Mouse (Mus musculus) thymus, postnatal 4 days (tissue): ENCODE measurements at regions not wholly inside any gene's neighbourhood (a gene's known extent, or its start where the extent isn't known, plus 50 kb on each side); places are given as distances from the start of the nearest gene placed in this dataset.

Source experiments
- DNase-seq: peaks from one replicate; pipeline ENCODE4 v3.0.0; 2021

DNA sequence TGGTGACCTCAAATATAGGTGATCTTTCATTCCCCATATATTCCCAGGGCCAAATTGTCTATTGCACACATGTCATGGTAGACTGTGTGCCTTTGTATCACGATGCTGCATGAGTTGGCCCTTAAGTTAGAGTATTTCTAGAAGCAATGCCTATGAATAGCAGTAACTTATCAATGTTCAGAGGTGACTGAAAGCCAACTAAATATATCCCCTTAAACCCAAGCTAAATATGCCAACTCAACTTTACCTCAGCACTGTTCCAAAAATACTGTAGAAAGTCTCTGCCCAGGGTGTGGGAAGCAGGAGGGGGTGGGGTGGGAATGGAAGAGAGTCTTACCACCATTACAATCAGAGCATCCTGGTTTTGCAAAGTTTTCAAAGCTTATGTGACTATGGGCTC is 144.6 kb upstream of the Serp2 start:
- no peak for DNase-seq

DNA sequence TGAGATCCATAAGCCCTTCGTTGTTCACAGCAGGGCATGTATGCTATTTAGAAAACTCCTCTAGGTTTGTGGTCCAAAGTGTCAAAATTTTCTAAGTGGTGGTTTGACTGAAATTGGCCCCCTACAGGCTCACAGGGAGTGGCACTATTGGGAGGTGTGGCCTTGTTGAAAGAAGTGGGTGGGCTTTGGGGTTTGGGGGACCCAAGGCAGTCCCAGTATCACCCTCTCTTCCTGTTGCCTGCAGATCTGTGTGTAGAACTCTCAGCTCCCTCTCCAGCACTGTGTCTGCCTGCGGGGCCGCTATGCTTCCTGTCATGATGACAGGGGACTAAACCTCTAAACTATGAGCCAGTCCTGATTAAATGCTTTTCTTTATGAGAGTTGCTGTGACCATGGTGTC is 144.1 kb upstream of the Serp2 start:
- peak; percentile 73 for DNase-seq

DNA sequence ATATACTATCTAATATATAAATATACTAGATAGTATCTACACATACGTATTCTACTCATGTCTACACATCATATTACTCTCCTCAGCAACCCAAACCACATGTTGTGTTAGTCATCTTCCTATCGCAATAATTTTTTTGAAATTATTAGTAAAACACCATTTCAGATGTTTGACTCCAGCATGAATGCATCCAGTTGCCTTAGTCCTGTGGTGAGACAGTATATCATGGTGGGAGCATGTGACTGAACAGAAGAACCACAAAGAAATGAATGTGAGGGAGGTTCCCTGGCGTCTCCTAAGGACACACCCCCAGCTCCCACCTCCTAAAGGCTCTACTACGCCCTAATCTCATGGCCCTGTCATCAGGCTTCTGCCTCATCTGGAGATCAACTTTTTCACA is 143.5 kb upstream of the Serp2 start:
- DNase-seq: no peak

DNA sequence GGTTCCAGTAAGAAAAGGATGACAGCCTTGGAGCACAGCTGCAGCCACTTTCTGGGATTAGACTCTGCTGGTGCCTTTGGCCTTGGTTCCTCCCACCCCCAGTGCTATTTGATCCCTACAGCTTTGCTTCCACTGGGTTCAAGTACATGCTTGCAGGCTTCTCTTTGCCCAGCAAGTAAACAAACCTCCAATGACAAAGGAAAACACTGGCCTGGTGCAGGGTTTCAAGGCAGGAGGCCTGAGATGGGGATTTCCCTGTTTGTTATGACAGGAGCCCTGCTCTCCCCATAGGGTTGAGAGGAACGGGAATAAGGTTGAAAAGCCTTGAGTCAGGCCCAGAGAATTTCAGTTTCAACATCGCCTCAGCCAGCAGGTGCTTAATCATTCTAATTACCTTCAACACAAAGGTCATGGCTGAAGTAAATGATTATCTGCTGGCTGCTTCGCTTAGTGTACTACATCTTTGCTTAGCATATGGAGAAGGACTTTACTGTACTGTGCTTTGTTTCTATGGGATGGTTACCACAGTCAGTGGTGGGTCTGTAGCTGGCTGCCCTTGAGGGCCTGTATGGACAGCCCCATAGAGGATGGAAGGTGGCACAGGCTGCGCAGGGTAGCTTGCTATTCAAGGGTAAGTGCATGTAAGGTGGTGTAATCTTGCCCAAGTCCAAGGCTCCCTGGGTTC is 142.2 kb upstream of the Serp2 start:
- DNase-seq: no peak

DNA sequence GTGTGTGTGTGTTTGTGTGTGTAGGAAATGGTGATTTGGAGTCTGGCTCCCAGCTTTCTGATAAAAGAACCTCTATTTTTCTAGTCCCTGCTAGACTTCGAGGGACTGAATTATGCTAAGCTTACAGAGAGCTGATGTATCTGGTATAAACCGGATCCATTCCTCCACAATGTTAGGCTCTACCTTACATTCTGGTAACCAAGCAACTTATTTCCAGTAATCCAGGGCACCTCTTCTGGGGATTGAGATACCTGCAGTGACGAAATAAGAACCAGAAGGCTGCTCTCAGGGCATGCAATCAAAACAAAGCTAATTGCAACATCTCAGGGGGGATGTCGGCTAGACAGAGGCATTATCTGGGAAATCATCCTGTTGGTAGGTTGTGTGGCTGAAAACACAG is 140.0 kb upstream of the Serp2 start:
- no peak for DNase-seq

DNA sequence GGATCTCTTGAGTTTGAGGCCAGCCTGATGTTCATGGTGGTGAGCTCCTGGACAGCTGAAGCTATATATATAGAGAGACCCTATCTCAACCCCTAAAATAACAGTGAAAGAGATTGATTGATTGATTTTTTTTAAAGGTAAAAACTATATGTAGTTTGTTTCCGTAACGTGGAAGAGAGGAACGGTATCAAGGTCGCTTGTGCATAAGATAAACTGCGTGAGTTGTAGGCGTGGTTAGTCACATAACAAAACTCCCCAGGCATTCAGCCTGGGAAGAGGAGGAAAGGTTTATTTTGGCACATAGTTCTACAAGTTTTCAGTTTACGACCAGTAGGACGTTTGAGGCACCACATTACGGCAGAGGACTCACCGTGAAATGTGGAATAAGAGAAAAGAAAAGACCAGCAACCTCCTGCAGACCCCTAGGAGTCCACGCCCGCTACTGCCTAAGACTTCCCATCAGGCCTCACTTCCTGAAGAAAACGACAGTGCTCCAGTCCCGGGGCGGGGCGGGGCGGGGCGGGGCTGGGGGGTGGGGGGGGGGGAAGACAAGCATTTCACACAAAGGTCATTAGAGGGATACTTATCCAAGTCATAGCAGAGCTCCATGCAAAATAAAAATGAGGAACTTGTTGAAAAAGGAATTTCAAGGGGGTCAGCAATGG is 139.1 kb upstream of the Serp2 start:
- no peak for DNase-seq

DNA sequence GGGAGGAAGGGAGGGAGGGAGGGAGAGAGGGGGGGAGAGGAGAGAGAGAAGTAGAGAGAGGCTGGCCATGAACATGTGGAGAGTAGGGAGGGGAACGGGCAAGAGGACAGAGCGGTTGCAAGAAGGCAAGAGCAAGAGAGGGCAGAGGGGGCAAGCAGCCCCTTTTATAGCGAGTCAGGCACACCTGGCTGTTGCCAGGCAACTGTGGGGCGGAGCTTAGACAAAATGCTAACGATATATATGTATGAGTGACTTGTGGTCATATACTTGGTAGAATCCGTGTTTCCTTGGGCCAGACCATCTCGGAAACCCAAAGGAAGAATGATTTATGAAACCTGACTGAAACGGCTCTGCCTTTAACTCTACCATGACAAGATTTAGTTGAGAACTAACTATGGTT is 138.2 kb upstream of the Serp2 start:
- DNase-seq: peak; percentile 70

DNA sequence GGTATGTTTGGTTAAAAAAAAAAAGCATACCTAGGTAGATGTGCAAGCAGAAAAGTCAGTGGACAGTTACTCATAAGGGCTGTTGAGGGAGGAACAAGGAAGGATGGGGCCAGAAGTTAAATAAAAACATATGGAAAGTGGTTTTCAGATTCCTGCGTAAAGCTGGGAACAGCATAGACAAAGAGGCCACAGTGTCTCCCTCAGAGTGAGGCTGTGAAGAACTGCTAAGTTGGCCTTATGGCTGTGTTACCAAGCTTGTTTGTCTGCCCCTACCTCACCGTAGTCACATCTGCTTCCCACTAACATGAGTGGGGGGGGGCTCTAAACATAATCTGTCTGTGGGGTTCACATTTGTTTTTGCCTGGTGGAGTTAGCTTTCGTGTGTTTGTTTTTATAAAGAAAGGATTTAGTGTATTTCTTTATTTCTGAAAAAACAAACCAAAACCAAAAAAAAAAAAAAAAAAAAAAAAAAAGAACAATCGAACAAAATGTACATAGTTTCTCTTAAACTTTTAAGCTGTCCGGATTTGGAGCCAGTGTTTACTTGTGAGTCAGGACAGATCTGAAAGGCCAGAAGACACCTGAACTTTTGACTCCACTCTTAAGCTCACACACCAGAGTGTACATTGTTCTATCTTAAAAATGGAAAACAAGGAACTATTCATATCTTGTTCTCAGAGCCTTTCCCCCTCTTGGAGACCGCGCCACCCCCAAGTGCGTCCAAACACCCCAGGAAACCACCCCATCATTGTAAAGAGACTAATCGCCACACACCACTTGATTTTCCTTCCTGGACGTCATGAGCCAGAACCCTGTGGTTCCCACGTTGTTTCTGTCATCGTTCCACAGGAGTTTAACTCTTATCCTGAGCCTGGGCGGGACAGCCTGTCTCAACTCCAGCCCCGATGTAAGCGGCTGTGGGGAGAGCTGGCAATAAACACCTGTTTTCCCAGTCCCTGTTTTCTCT is 136.9 kb upstream of the Serp2 start:
- DNase-seq: peak; percentile 34

DNA sequence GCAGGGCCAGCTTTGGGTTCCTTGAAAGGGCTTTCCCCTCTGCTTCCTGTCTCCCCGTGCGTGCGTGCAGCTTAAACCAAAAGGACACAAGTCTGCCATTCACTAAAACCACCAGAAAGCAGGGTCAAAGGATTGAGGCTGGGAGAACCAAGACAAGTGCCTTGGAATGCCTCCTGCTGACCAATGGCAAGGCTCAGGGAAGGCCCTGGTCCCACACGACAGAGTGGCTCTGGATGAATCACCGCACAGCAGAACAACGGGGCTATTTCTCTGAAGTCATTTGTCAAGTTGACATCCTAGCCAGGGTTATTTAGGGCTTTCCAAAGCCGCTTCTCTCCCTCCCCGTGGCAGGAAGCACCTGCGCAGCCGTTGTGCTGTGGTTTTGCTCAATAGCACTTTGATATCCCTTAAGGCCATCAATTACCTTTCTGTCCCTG is 131.3 kb upstream of the Serp2 start:
- peak; percentile 67 for DNase-seq

DNA sequence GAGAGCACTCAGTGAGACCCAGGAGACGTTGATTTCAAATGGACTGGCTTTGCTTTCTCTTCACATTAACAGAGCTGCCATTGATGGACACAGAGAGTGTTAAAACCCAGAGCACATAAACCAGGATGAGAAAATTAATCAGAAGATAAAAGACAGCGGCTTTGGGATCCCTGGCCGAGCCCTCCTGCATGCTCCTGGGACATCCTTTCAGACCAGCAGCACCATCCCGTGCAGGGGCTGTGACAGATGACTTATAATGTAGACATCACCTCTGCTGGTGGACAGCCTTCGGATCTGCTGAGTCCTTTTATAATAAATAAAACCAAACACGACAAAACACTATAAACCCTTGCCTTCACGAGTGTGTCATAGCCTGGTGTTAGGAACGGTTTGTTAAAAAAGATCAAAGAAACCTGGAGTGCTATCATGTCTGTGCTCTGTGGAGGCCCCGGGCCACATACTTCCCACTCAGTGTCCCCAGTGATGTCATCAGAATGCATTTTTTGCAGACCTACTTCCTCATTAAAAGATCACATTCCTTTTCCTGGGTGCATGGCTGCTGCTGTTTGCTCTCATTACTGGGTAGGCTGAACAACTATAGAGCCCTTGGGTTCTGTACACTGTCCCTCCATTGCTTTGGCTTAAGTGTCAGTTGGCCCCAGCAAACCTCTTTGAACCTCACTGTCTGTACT is 130.2 kb upstream of the Serp2 start:
- DNase-seq: peak; percentile 31

DNA sequence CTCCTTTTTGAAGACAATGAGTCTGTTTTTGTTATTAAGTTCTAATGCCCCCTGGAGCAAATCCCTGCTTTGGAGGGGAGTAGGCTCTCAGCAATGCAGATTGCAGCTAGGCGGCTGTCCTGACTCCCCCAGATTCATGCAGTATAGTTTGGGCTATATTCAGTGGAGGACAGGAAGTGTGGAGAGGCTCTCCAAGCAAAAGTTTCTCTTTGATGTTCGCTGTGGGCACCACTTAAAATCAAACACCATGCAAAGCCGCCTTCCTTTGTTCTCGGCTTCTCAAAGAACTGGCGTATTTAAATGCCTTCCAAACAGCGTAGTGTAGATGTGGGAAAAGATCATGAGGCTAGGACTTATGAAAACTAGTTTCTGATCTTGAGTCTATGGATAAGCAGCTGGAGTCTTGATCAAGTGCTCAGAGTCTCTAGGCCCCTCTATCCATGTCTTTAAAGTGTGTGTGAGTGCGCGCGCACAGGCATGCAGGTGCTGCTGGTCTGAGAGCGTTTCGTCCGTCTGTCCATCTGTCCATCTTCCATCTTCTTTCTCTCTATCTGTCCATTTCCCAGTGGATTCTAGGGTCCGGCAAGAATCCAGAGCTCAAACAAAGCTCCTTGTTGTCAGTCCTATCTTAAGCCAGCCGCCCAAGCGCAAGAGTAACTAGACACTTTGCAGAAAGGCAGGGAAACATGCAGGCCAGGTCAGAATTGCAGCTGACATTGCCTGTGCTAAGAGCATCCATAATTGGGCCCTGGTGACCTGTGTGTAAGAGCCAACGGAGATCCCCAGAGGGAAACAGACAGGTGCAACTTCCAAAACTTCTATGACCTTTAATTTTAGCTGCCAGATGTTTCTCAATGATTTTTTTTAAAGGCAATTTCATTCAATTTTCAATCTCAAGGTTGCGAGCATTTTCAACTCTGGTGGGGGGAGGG is 129.4 kb upstream of the Serp2 start:
- DNase-seq: no peak

DNA sequence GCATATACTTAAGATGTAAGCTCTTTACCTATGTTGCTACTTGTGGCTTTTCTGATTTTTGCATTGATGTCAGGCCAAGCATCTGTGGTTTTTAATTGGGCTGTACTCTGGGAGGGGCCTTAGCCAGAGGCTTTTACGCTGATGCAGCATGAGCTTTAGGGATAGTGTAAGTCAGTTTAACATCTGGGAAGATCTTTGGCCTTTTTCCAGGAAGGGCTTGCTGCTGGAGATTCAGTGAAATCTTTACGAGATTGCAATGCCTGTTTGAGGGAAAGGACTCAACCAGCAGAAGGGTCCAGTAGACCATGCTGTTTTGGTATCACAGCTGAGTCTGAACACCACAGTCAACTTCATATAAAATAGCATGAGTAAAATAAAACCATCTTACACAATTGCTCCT is 127.6 kb upstream of the Serp2 start:
- no peak for DNase-seq

DNA sequence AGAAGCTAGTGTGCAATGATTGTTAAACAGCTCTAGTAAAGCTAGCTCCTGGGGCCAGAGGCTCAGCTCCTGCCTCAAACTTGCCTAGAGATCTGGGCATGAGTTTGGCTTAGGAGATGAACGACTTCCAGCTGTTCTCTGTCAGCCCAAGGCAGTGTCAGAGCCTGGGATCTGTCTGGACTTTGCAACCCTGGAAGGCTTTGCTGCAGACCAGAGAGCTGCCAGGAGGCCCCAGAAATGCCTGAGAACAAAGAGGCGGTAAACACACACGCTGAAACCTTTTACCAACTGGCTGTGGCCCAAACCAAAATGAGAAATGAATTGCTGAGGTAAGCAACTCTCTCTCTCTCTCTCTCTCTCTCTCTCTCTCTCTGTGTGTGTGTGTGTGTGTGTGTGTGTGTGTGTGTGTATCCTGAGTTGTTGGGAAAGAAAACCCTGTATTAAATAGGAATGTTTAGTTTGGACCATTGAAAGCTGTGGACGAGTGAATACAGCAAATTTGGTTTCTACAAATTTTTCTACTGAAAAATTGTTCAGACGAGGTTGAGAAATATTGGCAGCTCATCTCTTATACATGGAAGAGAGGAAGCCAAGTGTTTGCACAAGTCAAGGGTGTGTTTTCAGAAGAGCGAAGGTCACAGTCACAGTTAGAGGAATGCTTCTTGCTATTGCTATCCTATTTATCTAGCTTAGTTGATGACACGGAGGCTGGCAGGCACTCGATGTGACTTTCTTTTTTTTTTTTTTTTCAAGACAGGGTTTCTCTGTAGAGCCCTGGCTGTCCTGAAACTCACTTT is 125.1 kb upstream of the Serp2 start:
- DNase-seq: no peak

DNA sequence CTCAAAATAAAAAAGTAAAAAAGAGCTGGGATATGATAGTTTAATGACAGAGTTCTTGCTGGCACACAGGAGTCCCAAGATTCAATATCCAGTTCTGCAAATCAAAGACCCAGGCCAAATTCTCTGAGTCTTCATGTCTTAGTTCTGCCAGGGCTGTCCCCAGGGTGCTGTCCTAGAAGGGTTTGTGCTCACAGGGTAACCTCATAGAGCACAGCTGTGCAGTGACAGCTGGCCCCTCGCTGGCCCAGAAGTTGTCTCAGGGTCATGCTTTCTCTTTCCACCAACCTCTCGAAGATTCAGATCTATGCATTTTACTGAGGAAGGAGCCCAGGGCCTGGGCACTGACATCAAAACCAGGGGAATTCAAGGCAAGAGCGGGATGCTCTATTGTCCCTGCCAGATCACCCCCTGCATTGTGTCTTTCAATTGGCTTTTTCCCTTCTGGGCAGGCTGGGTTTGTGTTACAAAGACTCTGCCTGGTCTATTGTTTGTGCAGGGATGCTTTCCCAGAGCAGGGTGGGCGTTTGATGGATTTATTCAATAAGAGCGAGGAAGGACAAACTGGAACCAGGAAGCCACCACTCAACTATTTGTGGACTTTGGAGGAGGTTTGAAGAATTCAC is 121.9 kb upstream of the Serp2 start:
- no peak for DNase-seq

DNA sequence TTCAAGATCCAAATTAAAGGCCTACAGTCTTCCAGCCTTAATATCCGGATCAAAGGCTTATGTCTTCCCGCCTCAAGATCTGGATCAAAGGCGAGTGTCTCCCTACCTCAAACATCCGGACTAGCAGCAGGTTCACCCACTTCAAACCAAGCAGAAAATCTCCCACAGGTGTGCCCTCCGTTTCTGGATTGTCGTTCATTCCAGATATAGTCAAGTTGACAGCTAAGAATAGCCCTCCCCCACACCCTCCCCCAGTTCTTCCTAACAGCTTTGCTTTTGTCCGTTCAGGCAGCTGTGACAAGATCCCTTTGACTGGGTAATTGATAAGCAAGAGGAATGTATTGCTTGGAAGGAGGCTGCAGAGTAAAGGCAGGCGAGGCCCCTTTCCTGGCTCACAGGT is 118.3 kb upstream of the Serp2 start:
- DNase-seq: peak; percentile 47

DNA sequence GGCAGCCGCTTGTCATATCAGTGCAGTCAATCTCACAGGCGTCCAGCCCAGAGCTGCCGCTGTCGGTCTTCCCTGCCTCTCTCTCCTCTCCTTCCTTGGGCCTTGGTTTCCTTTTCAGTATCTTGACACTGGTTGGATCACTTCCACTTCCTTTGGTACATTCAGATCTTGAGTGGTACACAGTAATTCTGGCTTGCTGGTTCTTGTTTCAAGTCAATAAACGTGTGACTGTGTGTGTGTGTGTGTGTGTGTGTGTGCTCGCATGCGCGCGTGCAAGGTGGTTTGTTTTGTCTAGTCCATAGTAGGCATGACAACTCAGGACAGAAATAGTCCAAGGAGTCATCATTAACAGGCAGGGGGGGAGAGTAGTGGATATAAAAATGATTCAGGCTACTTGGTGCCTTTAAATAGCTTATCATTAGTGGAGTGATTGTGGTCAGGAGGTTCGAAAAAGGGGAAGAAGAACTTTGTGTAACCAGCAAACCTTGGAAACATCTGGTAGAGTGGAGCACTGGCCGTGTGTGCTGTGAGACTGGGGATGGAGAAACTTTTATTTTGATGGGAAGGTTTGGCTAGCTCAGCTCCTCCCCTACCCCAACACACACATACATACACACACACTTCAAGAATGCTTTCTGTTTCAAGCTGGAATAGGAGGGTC is 117.1 kb upstream of the Serp2 start:
- DNase-seq: no peak

DNA sequence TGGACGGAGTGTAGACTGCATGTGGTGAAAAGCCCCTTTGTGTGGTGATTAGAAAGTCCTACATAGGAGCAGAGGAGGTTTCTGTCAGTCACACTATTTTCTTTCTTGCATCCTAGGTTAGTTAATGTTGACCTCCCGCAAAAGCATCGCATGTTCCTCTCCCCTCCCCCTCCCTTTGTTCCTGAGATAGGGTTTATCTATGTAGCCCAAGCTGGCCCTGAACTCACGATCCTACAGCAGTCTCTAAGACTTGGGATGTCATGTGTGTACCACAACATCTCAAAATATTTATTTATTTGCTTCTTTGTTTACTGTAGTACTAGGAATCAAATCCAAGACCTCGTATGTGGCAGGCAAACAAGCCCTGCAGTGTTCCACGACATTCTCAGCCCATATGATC is 116.2 kb upstream of the Serp2 start:
- no peak for DNase-seq

DNA sequence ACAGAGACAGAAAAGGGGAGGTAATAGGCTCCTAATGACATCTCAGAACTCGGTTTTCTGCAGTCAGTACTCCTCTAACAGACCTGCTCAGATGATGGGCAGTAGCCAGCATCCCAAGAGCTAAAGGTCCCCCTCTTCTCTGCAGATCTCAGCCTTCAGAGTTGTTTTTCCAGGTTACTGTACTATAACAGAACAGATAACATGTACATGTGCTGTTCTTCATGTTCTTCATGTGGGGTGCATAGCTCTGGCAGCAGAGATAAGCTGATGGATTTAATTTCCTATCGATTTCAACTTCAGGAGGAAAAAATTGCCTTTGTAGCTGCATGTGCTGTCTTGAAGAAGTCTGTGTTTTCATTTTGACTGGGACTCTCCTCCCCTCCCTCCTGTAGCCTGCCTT is 115.8 kb upstream of the Serp2 start:
- DNase-seq: no peak

DNA sequence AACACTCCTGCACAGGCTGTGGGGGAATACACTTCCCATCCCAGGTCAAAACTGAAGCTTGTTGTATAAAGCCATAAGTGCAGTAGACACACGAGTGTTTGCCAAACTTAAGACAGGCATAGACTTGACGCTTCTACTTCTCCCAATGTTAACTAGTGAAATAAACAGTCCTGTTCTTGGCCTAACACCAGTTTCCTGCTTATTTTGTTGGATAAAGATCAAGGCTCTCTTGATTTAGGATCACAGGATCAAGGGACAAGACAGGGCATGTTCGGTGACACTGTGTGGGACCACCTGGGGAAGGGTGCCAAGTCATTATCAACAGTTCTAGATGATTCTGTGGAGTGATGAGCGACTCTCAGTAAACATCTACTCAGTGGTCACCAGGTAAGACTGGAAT is 114.3 kb upstream of the Serp2 start:
- no peak for DNase-seq

DNA sequence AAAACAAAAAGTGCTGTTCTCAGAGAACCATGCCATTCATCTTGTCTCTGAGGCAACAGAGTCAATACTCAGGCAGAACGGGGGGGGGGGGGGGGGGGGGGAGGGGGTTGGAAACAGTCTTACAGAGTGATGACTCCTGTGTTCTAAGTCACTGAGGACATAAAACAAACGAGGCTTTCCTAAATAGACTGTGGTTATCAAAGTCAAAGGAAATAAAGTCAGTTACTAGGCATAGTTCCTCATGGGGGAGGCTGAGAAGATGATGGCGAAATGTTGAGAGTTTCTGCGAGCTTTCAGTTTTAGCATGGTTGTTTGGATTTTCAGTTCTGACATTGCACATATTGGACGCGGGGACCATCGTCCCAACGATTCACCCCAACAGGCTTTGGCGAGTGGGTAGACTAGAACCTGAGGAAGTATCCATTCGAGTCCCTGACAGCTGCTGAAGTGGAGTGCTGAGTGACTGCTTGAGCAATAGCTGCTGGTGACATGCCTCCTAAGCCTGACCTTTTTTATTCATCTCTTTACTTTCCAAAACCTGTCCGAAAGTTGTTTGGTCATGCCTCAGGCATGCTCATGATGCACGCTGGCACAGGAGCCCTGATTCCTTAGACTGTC is 109.2 kb upstream of the Serp2 start:
- DNase-seq: peak; percentile 34
